Mouse (Mus musculus) thymus, postnatal 14 days (tissue): ENCODE results near the gene Saxo1.

Source experiments
- DNase-seq: peaks from one replicate; pipeline ENCODE4 v3.0.0; 2021

The Saxo1 gene

DNA sequence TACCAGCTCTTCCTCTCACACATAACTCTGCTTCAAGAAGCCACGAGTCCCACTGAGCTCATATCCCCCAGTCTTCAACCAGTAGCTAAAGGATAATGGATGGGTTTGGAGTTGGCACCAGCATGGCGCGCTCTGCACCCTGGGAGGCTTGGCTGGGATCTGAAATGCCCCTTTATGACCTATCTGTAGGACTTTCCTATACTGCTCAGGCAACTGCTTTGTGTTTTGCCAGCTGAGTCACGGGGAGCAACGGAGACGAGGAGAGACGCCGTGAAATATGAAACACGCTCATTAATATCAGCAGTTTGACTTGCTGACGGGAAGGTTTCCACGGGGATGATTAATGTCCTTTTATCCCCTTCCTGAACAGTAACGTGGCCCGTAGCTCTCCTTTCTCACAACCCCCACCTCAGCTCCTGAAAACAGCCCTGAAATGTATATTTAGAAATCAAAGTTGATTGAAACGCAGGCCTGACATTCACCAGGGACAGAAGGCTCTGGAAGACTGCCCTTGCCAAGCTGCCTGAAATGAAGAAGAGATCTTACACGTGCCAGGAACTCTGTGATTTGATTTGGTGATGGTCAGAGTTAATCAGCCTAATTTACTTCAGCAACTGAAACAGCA, 141.6 kb downstream of the Saxo1 start:
- no peak for DNase-seq

DNA sequence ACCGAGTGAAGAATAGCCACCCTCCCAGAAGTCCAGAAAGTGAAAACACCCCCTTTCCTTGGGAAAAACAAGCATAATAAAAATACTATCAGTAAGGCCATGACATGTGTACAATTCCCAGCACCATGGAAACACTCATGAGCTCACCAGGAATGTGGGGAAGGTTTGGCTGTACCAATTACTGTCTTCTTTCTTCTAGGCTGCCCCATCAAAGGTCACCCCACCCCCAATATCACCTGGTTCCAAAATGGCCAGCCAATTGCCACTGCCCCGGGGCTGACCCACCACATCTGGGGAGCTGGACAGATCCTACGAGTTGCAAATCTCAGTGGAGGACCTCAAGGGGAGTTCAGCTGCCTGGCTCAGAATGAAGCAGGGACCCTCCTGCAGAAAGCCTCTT, 144.7 kb downstream of the Saxo1 start:
- no peak for DNase-seq

DNA sequence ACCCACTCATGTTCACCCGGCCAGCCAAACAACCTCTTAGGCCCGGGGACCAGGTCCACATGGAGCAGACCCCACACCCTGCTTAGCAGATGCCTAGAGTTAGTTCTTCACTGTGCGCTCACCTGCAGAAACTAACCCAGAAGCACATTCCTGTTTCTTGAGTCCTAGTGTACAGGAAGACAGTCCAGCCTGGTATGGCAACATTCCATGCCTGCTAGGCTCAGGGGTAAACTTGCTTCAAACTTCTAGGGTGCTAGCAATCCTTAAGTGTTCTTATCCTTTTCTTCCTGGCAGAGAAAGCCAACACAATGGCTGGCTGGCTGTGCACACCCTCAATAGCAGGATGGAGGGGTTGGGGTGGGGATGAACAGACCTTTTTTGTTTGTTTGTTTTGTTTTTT, 147.2 kb downstream of the Saxo1 start:
- no peak for DNase-seq

DNA sequence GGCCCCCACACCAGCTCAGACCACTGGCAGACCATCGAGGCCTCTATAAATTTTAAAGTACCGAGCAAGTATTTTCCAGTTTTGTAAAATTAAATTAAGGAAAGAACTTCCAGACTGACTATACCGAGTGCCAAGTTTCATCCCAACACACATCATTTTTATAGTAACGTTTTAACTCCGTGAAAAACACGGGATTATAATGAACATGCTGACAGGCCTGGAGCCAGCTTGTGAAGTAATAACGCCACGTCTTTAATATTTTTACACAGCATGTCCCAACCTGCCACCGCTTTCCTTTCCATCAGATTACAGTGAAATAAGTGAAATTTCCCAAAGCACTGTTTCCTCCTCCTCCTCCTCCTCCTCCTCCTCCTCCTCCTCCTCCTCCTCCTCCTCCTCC, 149.7 kb downstream of the Saxo1 start:
- DNase-seq, result no peak

DNA sequence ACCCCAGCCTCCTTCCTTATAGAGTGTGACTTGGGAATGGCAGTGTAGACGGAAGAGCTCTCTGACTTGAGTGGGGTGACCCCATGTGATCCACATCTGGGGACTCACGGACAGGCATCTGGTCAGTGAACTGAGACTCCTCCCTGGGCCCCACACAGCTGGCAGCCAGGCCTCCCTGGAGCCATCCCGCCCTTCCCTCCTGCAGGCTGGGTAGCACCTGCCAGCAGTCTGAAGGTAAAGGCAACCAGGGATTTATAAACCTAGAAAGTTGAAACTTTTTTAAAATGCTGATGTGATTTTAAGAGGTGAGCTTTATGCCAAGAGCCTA, 151.0 kb downstream of the Saxo1 start:
- DNase-seq, result no peak

DNA sequence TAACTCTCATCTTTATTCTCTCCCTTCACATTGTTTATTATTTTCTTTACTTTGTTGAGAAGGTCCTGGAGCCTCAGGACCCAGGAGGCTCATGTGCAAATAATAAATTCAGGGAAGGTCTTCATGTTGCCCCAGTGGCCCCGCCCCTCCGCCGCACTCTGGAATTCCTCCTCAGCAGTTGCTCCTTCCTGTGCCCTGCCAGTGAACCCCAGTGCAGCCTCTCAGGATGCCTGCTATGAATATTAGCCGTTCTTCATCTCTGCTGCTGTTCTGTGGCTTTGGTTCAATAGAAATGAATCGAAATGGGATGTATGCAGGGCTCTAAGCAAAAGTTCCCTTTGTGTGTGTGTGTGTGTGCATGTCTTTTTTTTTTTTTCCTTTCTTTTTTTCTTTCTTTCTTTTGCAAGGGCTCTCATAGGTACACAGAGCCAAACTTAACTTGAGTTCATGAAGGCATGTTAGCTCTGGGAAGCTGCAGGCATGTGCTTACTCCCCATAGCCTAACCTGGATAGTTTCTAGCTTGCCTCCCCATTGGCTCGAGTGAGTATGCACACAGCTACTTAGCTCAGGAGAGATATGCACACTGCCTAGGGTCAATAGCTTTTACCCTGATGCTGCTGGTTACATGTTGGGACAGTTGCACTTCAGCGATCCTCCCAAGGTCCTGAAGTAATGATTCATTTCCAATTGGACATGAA, 151.5 kb downstream of the Saxo1 start:
- no peak for DNase-seq

DNA sequence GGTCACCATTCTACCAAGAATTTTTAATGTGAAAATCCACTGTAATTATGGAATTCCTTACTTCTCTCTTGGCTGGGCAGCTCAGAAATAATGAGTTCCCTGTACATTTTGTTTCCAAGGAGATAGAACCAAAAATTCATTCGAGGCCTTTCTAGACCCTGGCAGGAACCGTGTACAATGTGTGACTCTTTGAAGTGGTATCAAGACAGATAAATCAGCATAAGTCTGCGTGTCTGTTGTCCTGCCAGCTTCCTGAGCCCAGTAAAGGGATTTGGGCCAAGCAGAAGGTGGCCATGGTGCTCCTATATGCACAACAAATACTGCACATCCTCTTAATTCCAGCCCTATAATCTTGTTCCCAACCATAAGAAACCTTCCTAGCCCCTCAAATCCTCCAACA, 157.0 kb downstream of the Saxo1 start:
- no peak for DNase-seq

DNA sequence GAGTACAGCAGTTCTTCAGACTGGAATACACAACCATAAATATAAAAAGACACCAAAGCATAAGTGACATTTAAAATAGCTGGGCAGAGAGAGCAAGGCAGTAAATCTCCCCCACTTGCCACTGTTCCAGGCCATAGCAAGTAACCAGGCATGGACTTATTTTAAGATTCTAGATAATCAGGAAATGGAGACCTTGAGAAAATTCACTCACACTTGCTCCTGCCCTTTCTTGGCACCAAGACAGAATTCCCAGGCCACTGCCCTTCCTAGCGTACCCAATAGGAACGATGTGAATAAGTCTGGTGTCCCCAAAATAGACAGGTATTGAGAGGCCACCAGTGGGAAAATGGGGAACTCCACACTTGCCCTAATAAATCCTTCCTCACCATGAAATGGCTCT, 160.7 kb downstream of the Saxo1 start:
- no peak for DNase-seq

DNA sequence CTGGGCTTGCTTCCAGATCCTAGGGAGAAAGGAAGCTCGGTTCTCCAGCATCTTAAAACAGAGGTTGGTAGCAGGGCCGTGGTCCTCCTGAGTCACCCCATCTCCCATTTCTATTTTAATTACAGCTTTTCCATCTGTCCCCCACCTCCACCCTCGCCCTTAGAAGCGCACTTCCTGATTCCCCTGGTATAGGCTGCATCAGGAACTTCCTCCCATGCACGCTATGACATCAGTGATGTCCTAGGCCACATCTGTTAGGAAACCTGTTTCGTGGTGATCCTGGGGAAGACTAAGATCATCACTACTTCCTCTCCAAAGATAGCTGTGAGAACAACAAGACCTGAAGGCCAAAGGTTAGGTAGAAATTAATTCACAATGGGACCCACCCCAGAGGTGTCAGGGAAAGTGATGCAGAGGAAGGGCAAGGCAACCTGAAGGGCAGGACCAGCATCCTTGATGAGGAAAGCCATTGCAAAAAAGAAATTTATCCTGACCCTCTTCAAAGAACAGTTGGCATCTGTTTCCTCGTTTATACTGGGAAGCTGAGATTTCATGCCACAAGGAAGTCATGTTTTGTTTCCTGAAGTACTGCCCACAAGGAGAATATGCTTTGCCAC, 161.3 kb downstream of the Saxo1 start:
- no peak for DNase-seq

DNA sequence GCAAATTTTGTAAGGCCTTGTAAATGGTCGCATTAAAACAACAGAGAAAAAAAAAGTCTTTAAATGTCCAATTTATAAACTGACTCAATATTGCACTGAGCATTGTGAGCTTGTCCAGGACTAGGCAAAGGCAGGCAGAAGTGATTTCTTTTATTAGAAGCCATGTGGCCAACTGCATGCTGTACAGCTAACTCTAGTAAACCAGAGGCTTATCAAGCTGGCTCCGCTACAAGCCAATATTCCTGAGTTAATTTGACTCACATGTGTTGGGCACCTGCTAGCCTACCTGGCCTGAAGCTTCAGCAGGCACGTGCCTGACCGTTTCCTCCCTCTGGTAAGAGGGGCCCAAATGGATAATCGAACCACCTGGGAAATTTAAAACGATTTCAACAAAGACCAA, 162.5 kb downstream of the Saxo1 start:
- DNase-seq, result no peak
